Mouse (Mus musculus) cortical plate, adult 2 months (tissue): Measurements from ENCODE around the gene N4bp2.

Experiments used
- CTCF ChIP-seq: fragments of 200-500 bp; IDR thresholded peaks from 2 replicates; pipeline ENCODE4 v1.5.1; 2011; ENCODE audit warnings: mild to moderate bottlenecking, control low read depth, low read length; ENCODE audit not compliant: insufficient read depth; ENCODE audit errors: extremely low read depth
- POLR2A ChIP-seq: fragments of 200-500 bp; IDR thresholded peaks from 2 replicates; pipeline ENCODE4 v1.6.1; 2011; ENCODE audit warnings: mild to moderate bottlenecking, low read length, control low read depth; ENCODE audit not compliant: insufficient read depth; ENCODE audit errors: extremely low read depth

DNA sequence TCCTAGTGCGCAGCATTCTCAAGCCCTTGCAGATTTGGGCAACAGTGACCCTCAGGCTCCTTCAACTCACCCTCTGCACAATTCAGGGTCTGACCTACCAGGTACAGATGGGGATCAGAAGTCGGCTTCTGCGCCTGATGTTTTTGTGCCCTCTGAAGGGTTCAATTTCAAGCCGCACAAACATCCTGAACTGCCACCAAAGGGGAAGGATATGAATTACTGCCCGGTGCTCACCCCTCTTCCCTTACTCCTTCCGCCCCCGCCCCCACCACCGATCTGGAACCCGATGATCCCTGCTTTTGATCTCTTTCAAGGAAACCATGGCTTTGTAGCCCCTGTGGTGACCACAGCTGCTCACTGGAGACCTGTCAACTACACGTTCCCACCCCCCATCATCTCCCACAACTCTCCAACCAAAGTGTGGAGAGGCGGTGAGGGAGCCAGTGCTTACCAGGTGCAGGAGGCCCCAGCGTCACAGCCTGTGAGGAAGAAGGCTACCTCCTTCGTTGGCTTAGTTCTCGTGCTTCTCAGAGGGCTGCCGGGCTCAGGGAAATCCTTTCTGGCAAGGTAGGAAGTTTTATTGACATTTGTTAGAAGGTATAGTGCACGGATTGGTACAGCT, 27.4 kb downstream of the N4bp2 start:
- no peak for TF ChIP-seq CTCF
- TF ChIP-seq POLR2A = no peak
